Mouse (Mus musculus) erythroblast, embryonic 14.5 days (primary cell): ENCODE data around the gene Smim13. TPM values are rescaled to one million over a fixed set of nuclear protein-coding genes. Genes with fewer than 3 reads are reported as not detected.

ENCODE experiments used
- H3K27me3 ChIP-seq: 2 replicates; pipeline ENCODE4 v1.6.1; 2012; ENCODE audit warnings: inconsistent platforms; ENCODE audit not compliant: control insufficient read depth
- H3K36me3 ChIP-seq: 2 replicates; pipeline ENCODE4 v1.6.1; 2012; ENCODE audit warnings: mild to moderate bottlenecking, inconsistent platforms; ENCODE audit not compliant: control insufficient read depth
- H3K4me1 ChIP-seq: 2 replicates; pipeline ENCODE4 v1.6.1; 2012; ENCODE audit warnings: inconsistent platforms; ENCODE audit not compliant: control insufficient read depth
- H3K4me3 ChIP-seq: replicated peaks from 2 replicates; pipeline ENCODE3; 2012; ENCODE audit warnings: moderate library complexity, mild to moderate bottlenecking, inconsistent platforms
- H3K9me3 ChIP-seq: 2 replicates; pipeline ENCODE4 v1.6.1; 2012; ENCODE audit warnings: low read length, inconsistent platforms, mixed read lengths; ENCODE audit not compliant: control insufficient read depth
- GATA1 ChIP-seq: IDR thresholded peaks from 2 replicates; pipeline ENCODE4 v1.6.1; 2012; ENCODE audit warnings: low read length, inconsistent platforms, mixed read lengths
- TAL1 ChIP-seq: IDR thresholded peaks from 3 replicates; pipeline ENCODE4 v1.6.1; 2012; ENCODE audit warnings: low read length, inconsistent platforms, mixed read lengths
- polyA plus RNA-seq: library from polyadenylated mRNA; stranded (reverse); fragments of >175 nt; gene quantifications from 2 replicates; pipeline ENCODE4 v1.2.3, GENCODE M21; 2012

Gene Smim13
- polyA plus RNA-seq, 1 experiment: 0.14 TPM

GRCm38 (mm10) chr13:41295886-41296285 is 46.2 kb downstream of the Smim13 start:
- no peak overlapping the region for H3K4me3 ChIP-seq
- H3K9me3 ChIP-seq: no peaks in the 10 kb centered on the region
- no peaks in the 10 kb centered on the region for H3K4me1 ChIP-seq
- no peaks in the 10 kb centered on the region for H3K36me3 ChIP-seq
- TF ChIP-seq GATA1 (no peak), TAL1 (no peak)
- H3K27me3 ChIP-seq: no peaks in the 10 kb centered on the region

- Histone ChIP-seq H3K4me1 (no peaks in the 10 kb centered on the region), H3K27me3 (no peaks in the 10 kb centered on the region), H3K9me3 (no peaks in the 10 kb centered on the region), H3K4me3 (no peak overlapping the region), H3K36me3 (no peaks in the 10 kb centered on the region)
- TF ChIP-seq TAL1 (no peak), GATA1 (no peak)
Measured at GRCm38 (mm10) chr13:41296396-41296795, 46.8 kb downstream of the Smim13 start.

- H3K9me3 ChIP-seq: no peaks in the 10 kb centered on the region
- no peaks in the 10 kb centered on the region for H3K27me3 ChIP-seq
- no peaks in the 10 kb centered on the region for H3K4me1 ChIP-seq
- H3K4me3 ChIP-seq: no peak overlapping the region
- TF ChIP-seq GATA1: no peak
- no peak for TF ChIP-seq TAL1
- no peaks in the 10 kb centered on the region for H3K36me3 ChIP-seq
Measured at GRCm38 (mm10) chr13:41298533-41298932, 48.9 kb downstream of the Smim13 start.

- TF ChIP-seq GATA1 (no peak), TAL1 (no peak)
- no peaks in the 10 kb centered on the region for H3K4me1 ChIP-seq
- no peaks in the 10 kb centered on the region for H3K9me3 ChIP-seq
- no peaks in the 10 kb centered on the region for H3K36me3 ChIP-seq
- no peaks in the 10 kb centered on the region for H3K27me3 ChIP-seq
- H3K4me3 ChIP-seq: no peak overlapping the region
Measured at GRCm38 (mm10) chr13:41298996-41299395, 49.4 kb downstream of the Smim13 start.

GRCm38 (mm10) chr13:41300037-41300436 is 50.4 kb downstream of the Smim13 start:
- H3K9me3 ChIP-seq: no peaks in the 10 kb centered on the region
- no peaks in the 10 kb centered on the region for H3K36me3 ChIP-seq
- no peaks in the 10 kb centered on the region for H3K4me1 ChIP-seq
- no peak overlapping the region for H3K4me3 ChIP-seq
- no peak for TF ChIP-seq GATA1
- TF ChIP-seq TAL1: no peak
- H3K27me3 ChIP-seq: no peaks in the 10 kb centered on the region

GRCm38 (mm10) chr13:41302716-41303115 is 53.1 kb downstream of the Smim13 start:
- Histone ChIP-seq H3K4me1 (no peaks in the 10 kb centered on the region), H3K9me3 (no peaks in the 10 kb centered on the region), H3K4me3 (no peak overlapping the region), H3K36me3 (no peaks in the 10 kb centered on the region), H3K27me3 (no peaks in the 10 kb centered on the region)
- TF ChIP-seq GATA1 (no peak), TAL1 (no peak)

GRCm38 (mm10) chr13:41320749-41321148 is 71.1 kb downstream of the Smim13 start:
- no peak overlapping the region for H3K4me3 ChIP-seq
- H3K27me3 ChIP-seq: no peaks in the 10 kb centered on the region
- H3K36me3 ChIP-seq: no peaks in the 10 kb centered on the region; the same call in 1 of the 2 replicates
- no peak for TF ChIP-seq GATA1
- TF ChIP-seq TAL1: no peak
- H3K9me3 ChIP-seq: no peaks in the 10 kb centered on the region
- H3K4me1 ChIP-seq: no peaks in the 10 kb centered on the region

- no peaks in the 10 kb centered on the region for H3K4me1 ChIP-seq
- TF ChIP-seq GATA1 (no peak), TAL1 (no peak)
- no peak overlapping the region for H3K4me3 ChIP-seq
- H3K36me3 ChIP-seq: no peaks in the 10 kb centered on the region
- H3K27me3 ChIP-seq: no peaks in the 10 kb centered on the region
- H3K9me3 ChIP-seq: no peaks in the 10 kb centered on the region
Measured at GRCm38 (mm10) chr13:41321433-41321832, 71.8 kb downstream of the Smim13 start.

- H3K4me3 ChIP-seq: no peak overlapping the region
- no peaks in the 10 kb centered on the region for H3K9me3 ChIP-seq
- no peaks in the 10 kb centered on the region for H3K27me3 ChIP-seq
Measured at GRCm38 (mm10) chr13:41324631-41325030, 75.0 kb downstream of the Smim13 start.

GRCm38 (mm10) chr13:41325346-41325745 is 75.7 kb downstream of the Smim13 start:
- TF ChIP-seq TAL1: no peak
- no peaks in the 10 kb centered on the region for H3K4me1 ChIP-seq

More at GRCm38 (mm10) chr13:41324631-41325030, 75.0 kb downstream of the Smim13 start:
- Histone ChIP-seq H3K36me3 (no peaks in the 10 kb centered on the region), H3K4me1 (no peaks in the 10 kb centered on the region)
- TF ChIP-seq GATA1: no peak
- TF ChIP-seq TAL1: no peak

More at GRCm38 (mm10) chr13:41325346-41325745, 75.7 kb downstream of the Smim13 start:
- Histone ChIP-seq H3K4me3 (no peak overlapping the region), H3K36me3 (no peaks in the 10 kb centered on the region), H3K9me3 (no peaks in the 10 kb centered on the region), H3K27me3 (no peaks in the 10 kb centered on the region)
